Mouse (Mus musculus) C2C12 (cell line): ENCODE measurements around the gene Ap3d1. TPM values are rescaled to one million over a fixed set of nuclear protein-coding genes. Genes with fewer than 3 reads are reported as not detected.

Experiments used
- H3K27me3 ChIP-seq: one replicate; pipeline ENCODE4 v1.6.1; 2011; ENCODE audit not compliant: control insufficient read depth, insufficient read depth, insufficient read length
- H3K36me3 ChIP-seq: one replicate; pipeline ENCODE4 v1.6.1; 2011; ENCODE audit not compliant: control insufficient read depth, insufficient read depth
- H3K4me3 ChIP-seq: one replicate; pipeline ENCODE4 v1.5.1; 2011; ENCODE audit warnings: mild to moderate bottlenecking, control low read depth; ENCODE audit not compliant: poor library complexity, insufficient read depth, severe bottlenecking
- H3K79me2 ChIP-seq: one replicate; pipeline ENCODE4 v1.6.1; 2011; ENCODE audit not compliant: control insufficient read depth, insufficient read depth
- H3K79me3 ChIP-seq: one replicate; pipeline ENCODE4 v1.6.1; 2011; ENCODE audit warnings: low read depth, control low read depth
- H3ac ChIP-seq: one replicate; pipeline ENCODE3; 2011; ENCODE audit warnings: low read depth; ENCODE audit not compliant: control insufficient read depth, insufficient read length
- CEBPB ChIP-seq: IDR thresholded peaks from one replicate; pipeline ENCODE4 v1.6.1; 2011; ENCODE audit warnings: low read depth, mild to moderate bottlenecking, control low read depth, moderate library complexity
- CTCF ChIP-seq: IDR thresholded peaks from one replicate; pipeline ENCODE4 v1.5.1; 2011; ENCODE audit not compliant: control insufficient read depth, insufficient read depth, insufficient read length
- FOSL1 ChIP-seq: IDR thresholded peaks from one replicate; pipeline ENCODE4 v1.8.0; 2011; ENCODE audit warnings: mild to moderate bottlenecking, low read length; ENCODE audit not compliant: poor library complexity, insufficient read depth, severe bottlenecking
- MAX ChIP-seq: IDR thresholded peaks from one replicate; pipeline ENCODE4 v1.6.1; 2011; ENCODE audit warnings: mild to moderate bottlenecking, control low read depth
- MYOD1 ChIP-seq: IDR thresholded peaks from one replicate; pipeline ENCODE4 v1.6.1; 2011; ENCODE audit warnings: low read depth; ENCODE audit not compliant: control insufficient read depth, insufficient read length
- MYOG ChIP-seq: IDR thresholded peaks from one replicate; pipeline ENCODE4 v1.6.1; 2011; ENCODE audit not compliant: control insufficient read depth, insufficient read length; ENCODE audit errors: extremely low read depth
- USF1 ChIP-seq: IDR thresholded peaks from one replicate; pipeline ENCODE4 v1.6.1; 2011; ENCODE audit warnings: low read depth, mild to moderate bottlenecking, control low read depth, moderate library complexity
- polyA plus RNA-seq: library from polyadenylated mRNA; unstranded; fragments of >200 nt; fragmentation: generic; extraction: Trizol; gene quantifications from one replicate; pipeline ENCODE4 v1.2.1, GENCODE M21; 2012; ENCODE audit warnings: missing spikeins

Ap3d1 gene
- polyA plus RNA-seq, 1 experiment, result 51.3 TPM

DNA sequence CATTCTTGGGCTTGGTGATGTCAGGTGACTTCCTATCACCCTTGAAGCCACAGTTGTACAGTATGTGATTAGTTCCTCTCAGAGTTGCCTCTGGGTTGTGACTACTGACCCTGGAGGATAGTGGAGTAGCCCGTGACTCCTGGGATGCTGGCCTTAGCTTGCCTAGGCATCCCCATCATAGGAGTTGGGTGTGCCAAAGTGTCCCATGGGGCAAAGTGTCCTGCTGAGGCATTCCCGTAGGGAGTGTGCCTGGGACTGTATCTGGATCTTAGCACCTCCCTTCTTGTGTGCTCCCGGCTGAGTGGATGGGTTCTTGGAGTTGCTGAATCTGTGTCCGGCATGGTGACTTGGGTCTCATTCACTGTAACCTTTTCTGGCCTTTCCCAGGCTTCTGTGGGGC is 32.9 kb upstream of the Ap3d1 start:
- TF ChIP-seq CTCF (no peak), USF1 (no peak), MYOD1 (no peak), FOSL1 (no peak), CEBPB (no peak), MAX (no peak), MYOG (no peak)
- no peak overlapping the region for H3K4me3 ChIP-seq
- peaks cover 10% of the 10 kb centered on the region for H3K79me3 ChIP-seq
- peaks cover 27% of the 10 kb centered on the region for H3K79me2 ChIP-seq
- H3ac ChIP-seq, result no peak overlapping the region
- peaks cover 99% of the 10 kb centered on the region for H3K36me3 ChIP-seq
- no peaks in the 10 kb centered on the region for H3K27me3 ChIP-seq

DNA sequence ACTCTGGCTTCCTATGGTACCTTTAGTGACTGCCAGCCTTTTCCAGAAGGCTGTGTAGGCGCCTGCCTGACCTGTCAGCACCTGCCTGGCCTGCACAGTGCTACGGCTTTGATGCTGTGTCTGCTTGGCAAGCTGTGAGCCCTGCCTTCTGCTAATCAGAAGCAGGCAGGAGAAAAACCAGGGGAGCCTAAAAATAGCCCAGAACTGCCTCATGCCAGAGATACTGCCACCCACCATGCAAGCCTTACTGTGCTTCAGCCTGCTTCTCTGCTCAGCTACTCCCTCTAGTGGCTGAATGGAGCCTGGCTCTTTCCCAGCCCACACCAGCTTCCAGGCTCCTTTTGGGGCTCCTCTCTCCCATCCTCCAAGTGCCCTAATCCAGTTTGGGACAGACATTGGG is 32.5 kb upstream of the Ap3d1 start:
- no peaks in the 10 kb centered on the region for H3K27me3 ChIP-seq
- H3ac ChIP-seq, result no peak overlapping the region
- peaks cover 10% of the 10 kb centered on the region for H3K79me3 ChIP-seq
- H3K36me3 ChIP-seq, result peaks cover 99% of the 10 kb centered on the region
- TF ChIP-seq CTCF, result peak; percentile 73
- TF ChIP-seq MYOD1, result no peak
- H3K4me3 ChIP-seq, result no peak overlapping the region
- peaks cover 27% of the 10 kb centered on the region for H3K79me2 ChIP-seq

- H3K27me3 ChIP-seq, result no peaks in the 10 kb centered on the region
- H3ac ChIP-seq, result no peak overlapping the region
- H3K79me2 ChIP-seq, result peaks cover 27% of the 10 kb centered on the region
- peaks cover 10% of the 10 kb centered on the region for H3K79me3 ChIP-seq
- peaks cover 99% of the 10 kb centered on the region for H3K36me3 ChIP-seq
- no peak for TF ChIP-seq MYOG
- TF ChIP-seq FOSL1, result no peak
- H3K4me3 ChIP-seq, result no peak overlapping the region
These were observed 31.8 kb upstream of the Ap3d1 start for GRCm38 (mm10) chr10:80773816-80774215.

DNA sequence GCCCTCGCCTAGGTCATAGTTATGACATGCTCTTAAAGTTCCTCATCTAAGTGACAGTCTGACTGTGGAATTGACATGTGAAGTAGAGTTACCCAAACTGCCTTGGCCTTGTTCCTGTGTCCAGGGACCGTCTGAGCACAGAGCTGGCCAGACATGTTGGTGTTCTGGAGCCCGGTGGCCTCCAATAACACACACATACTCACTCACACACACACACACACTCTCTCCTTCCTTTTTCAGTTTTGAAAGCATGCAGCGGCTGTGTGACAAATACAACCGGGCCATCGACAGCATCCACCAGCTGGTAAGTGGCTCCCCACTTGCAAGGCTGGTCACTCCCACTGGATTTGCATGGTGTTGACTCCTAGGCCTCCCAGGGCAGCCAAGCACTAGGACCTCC is 26.3 kb upstream of the Ap3d1 start:
- TF ChIP-seq MYOD1 (no peak), USF1 (no peak), CEBPB (no peak), MYOG (no peak), CTCF (no peak), FOSL1 (no peak), MAX (no peak)
- no peak overlapping the region for H3ac ChIP-seq
- no peaks in the 10 kb centered on the region for H3K27me3 ChIP-seq
- peaks cover 43% of the 10 kb centered on the region for H3K79me2 ChIP-seq
- no peak overlapping the region for H3K4me3 ChIP-seq
- peaks cover 24% of the 10 kb centered on the region for H3K79me3 ChIP-seq
- H3K36me3 ChIP-seq, result peaks cover 90% of the 10 kb centered on the region

DNA sequence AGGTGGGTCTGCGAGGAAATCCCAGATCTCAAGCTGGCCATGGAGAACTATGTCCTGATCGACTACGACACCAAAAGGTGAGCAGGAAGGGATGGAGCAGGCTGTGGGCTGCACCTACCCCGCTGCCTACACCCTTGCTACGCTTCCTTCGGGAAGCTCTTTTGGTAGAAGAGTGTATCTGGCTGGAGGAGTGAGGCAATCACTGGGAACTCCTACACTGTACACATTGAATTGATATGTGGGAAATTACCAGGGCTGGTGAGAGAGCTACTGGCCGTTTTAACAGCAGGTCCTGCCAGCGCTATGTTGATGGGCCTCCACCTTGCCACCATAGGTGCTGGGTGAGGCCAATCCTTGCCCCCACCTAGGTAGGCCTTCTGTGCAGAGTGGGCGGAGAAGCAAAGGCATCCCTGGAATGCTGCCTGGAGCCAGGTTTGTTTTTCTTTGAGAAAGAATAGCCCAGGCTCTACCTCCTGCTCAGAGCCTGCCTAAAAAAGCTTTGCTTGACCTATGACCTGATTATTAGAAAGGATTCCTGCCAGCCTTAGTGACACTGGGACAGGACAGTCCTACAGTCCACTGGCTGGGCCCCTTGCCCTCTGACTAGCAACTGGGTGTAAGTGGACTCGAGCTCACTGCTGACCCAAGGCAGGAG is 24.2 kb upstream of the Ap3d1 start:
- Histone ChIP-seq H3K36me3 (peaks cover 70% of the 10 kb centered on the region), H3K4me3 (no peak overlapping the region), H3K79me2 (peaks cover 63% of the 10 kb centered on the region), H3K79me3 (peaks cover 41% of the 10 kb centered on the region), H3K27me3 (no peaks in the 10 kb centered on the region), H3ac (no peak overlapping the region)
- TF ChIP-seq USF1 (no peak), MYOD1 (no peak), MYOG (no peak)

GRCm38 (mm10) chr10:80765746-80766145 is 23.7 kb upstream of the Ap3d1 start:
- H3K4me3 ChIP-seq, result no peak overlapping the region
- H3ac ChIP-seq, result no peak overlapping the region
- peaks cover 69% of the 10 kb centered on the region for H3K79me2 ChIP-seq
- H3K79me3 ChIP-seq, result peaks cover 46% of the 10 kb centered on the region
- TF ChIP-seq USF1, result no peak
- TF ChIP-seq MYOD1, result no peak
- no peaks in the 10 kb centered on the region for H3K27me3 ChIP-seq
- H3K36me3 ChIP-seq, result peaks cover 65% of the 10 kb centered on the region

- peak; percentile 50 for TF ChIP-seq FOSL1
- TF ChIP-seq CEBPB, result peak; percentile 89
- peak; percentile 73 for TF ChIP-seq USF1
- TF ChIP-seq CTCF, result no peak
- TF ChIP-seq MYOD1, result peak; percentile 73
- no peak for TF ChIP-seq MYOG
- peak; percentile 74 for TF ChIP-seq MAX
- Histone ChIP-seq H3ac (no peak overlapping the region), H3K79me3 (peaks cover 69% of the 10 kb centered on the region), H3K4me3 (no peak overlapping the region), H3K27me3 (no peaks in the 10 kb centered on the region), H3K79me2 (peaks cover 91% of the 10 kb centered on the region), H3K36me3 (peaks cover 42% of the 10 kb centered on the region)
These were observed 21.4 kb upstream of the Ap3d1 start for GRCm38 (mm10) chr10:80763502-80763901.
